13 mouse cellular contexts compared by ENCODE assay signal in genomic region chr4:153294828-153295227, GRCm38 (mm10).
"Had no signal": no experiment of that assay in that cellular context is flagged by ENCODE, and none has a peak within 500 bp of the region (broad histone marks: within the 10 kb centered on the region; RNA-seq: fewer than 3 reads in every experiment).

No protein-coding gene starts in this region.

- ATAC-seq: lung, postnatal 0 days had no signal

- H3K9ac ChIP-seq: liver, embryonic 15.5 days had no signal

- DNase-seq: kidney, adult 18-20 months; kidney, postnatal 10 days; kidney, postnatal 4 days; lung, adult 2 months; lung, postnatal 36 days; thymus, adult 18-20 months; thymus, postnatal 14 days had no signal

- H3K36me3 ChIP-seq: limb, embryonic 10.5 days; liver, embryonic 15.5 days had no signal

- H3K4me2 ChIP-seq: liver, embryonic 11.5 days; liver, embryonic 15.5 days had no signal

- H3K27me3 ChIP-seq: liver, embryonic 15.5 days had no signal

- H3K27ac ChIP-seq: layer of hippocampus, adult 2 months; liver, embryonic 15.5 days; stomach, postnatal 0 days had no signal

- H3K4me1 ChIP-seq: liver, embryonic 15.5 days had no signal

- H3K4me3 ChIP-seq: layer of hippocampus, adult 2 months; limb, embryonic 10.5 days; liver, embryonic 15.5 days had no signal

- H3K9me3 ChIP-seq: limb, embryonic 10.5 days had no signal
